Mouse (Mus musculus): ENCODE results near the gene Ifng.

GRCm38 (mm10) chr10:118480118-118480517 lies 39.3 kb downstream of the Ifng start:
- TF ChIP-seq CTCF (IDR thresholded peaks at IDR 0.05; ENCODE audit: borderline replicate concordance, extremely low read depth, insufficient read depth, insufficient read length), result no peak
- no peak for TF ChIP-seq POLR2A (IDR thresholded peaks at IDR 0.05; ENCODE audit: borderline replicate concordance, extremely low read depth, insufficient read depth, insufficient read length, poor library complexity, severe bottlenecking)

Measured in brain, embryonic 14.5 days (tissue).